15 mouse cellular contexts compared by ENCODE assay signal in the genomic region with DNA sequence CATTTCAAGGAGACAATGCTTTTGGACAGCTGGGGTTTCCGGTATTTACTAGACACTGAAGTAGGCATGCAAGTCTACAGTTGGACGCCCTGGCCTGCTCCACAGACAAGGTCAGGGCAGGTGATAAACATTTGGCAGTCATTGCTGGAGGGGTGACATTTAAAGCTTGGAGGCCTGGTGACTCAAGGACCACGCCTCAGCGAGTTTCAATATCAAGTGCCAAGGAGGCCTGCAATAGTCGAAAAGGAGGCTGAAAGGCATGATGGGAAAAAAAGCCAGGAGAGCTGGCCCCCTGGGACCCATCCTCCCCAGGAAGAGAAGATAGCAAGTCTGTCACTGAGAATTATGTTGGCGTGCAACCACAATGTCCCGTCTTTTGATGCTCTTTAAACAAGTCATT. TPM values are rescaled to one million over a fixed set of nuclear protein-coding genes. Genes with fewer than 3 reads are reported as not detected.
DNase-seq lines count a peak whose midpoint lies in the region; ATAC-seq and TF ChIP-seq lines count a peak whose summit lies in the region.
"Had no signal": no experiment of that assay in that cellular context is flagged by ENCODE, and none has a peak within 500 bp of the region (broad histone marks: within the 10 kb centered on the region; RNA-seq: fewer than 3 reads in every experiment).

No protein-coding gene starts in this region.

- no peaks in the 10 kb centered on the region for H3K36me3 ChIP-seq in kidney, adult 2 months (ENCODE audit: control insufficient read depth, insufficient read depth, low read length)
- H3K36me3 ChIP-seq: embryonic facial prominence, embryonic 15.5 days; hindbrain, embryonic 10.5 days had no signal

- H3K4me1 ChIP-seq in kidney, adult 2 months (ENCODE audit: control insufficient read depth, insufficient read depth, low read length) = peaks cover 20% of the 10 kb centered on the region

- TF ChIP-seq POLR2A in kidney, adult 2 months (IDR thresholded peaks at IDR 0.05; ENCODE audit: low read depth, low read length) = no peak

- H3K27me3 ChIP-seq in kidney, adult 2 months (replicated peaks; ENCODE audit: control insufficient read depth, insufficient read depth, low read length) = no peaks in the 10 kb centered on the region
- H3K27me3 ChIP-seq: embryonic facial prominence, embryonic 15.5 days had no signal

- peak overlapping the region; percentile 70 for H3K27ac ChIP-seq in gastrocnemius, adult 2 months
- H3K27ac ChIP-seq in kidney, adult 2 months (ENCODE audit: insufficient read depth, low read depth, low read length) = no peak overlapping the region
- H3K27ac ChIP-seq: embryonic facial prominence, embryonic 15.5 days; heart, adult 2 months; hindbrain, embryonic 10.5 days; stomach, postnatal 0 days had no signal

- peak; percentile 67 for DNase-seq in gastrocnemius, adult 2 months
- no peak for DNase-seq in gastrocnemius, postnatal 36 days
- peak; percentile 47 for DNase-seq in kidney, adult 2 months
- DNase-seq in kidney, postnatal 4 days = no peak
- peak; percentile 53 to 67 for DNase-seq in adrenal gland, postnatal 36 days
- peak; percentile 64 for DNase-seq in skeletal muscle tissue, adult 2 months (ENCODE audit: low read depth, low spot score)
- DNase-seq: cerebellum, adult 9-10 months; embryo, embryonic 11 days; left cerebral cortex, postnatal 4 days; lung, adult 18-20 months had no signal

- H3K4me3 ChIP-seq in gastrocnemius, adult 2 months = no peak overlapping the region
- H3K4me3 ChIP-seq in kidney, adult 2 months (ENCODE audit: insufficient read depth, low read depth, low read length) = no peak overlapping the region
- H3K4me3 ChIP-seq: embryonic facial prominence, embryonic 15.5 days; heart, adult 2 months; hindbrain, embryonic 10.5 days had no signal

- 52% methylated on average over 7 of the region's 7 CpGs for WGBS in kidney, adult 2 months

- intact Hi-C loops in gastrocnemius, adult 2 months (cut with DNase I) = loop anchor here (2.0 kb wide), 1 partner anchor 52 kb away; no protein-coding TSS in a partner anchor
- intact Hi-C loops in gastrocnemius, postnatal 36 days (cut with DNase I) = no loop called here

- no peak for TF ChIP-seq CTCF in gastrocnemius, adult 2 months (IDR thresholded peaks at IDR 0.05)
- no peak for TF ChIP-seq CTCF in kidney, adult 2 months (conservative IDR thresholded peaks at IDR 0.05; ENCODE audit: insufficient read depth, insufficient read length, low read depth, low read length)

- ATAC-seq in inflammation-experienced regulatory T-cells, adult 6 months = no peak

RNA-seq across cellular contexts. Expression of a gene that starts 26.5 kb away (rescaled TPM):
- 10 to 100 TPM; 58.2 to 76.0 TPM for total RNA-seq in gastrocnemius, adult 2 months (2021)
- total RNA-seq in gastrocnemius, postnatal 36 days (2021) = 10 to 100 TPM; 44.4 to 46.8 TPM
- polyA plus RNA-seq in kidney, adult 2 months (2012; rRNA removed) = 58.0 and 62.1 TPM in 2 replicates
- 100 to 1,000 TPM; 103 to 122 TPM for total RNA-seq in adrenal gland, postnatal 36 days (2021)
- polyA plus RNA-seq in inflammation-experienced regulatory T-cells, adult 6 months (2017; shearing (Covaris generic)) = 10 to 100 TPM; 17.4 to 35.2 (median 18.9) TPM

RNA-seq across cellular contexts. Expression of a gene that starts 43.3 kb away (rescaled TPM):
- total RNA-seq in gastrocnemius, adult 2 months (2021) = 10 to 100 TPM; 31.7 to 37.5 TPM
- 10 to 100 TPM; 31.7 to 38.2 TPM for total RNA-seq in gastrocnemius, postnatal 36 days (2021)
- polyA plus RNA-seq in kidney, adult 2 months (2012; rRNA removed) = 9.1 and 10.1 TPM in 2 replicates
- total RNA-seq in adrenal gland, postnatal 36 days (2021) = 10 to 100 TPM; 19.4 to 19.6 TPM
- polyA plus RNA-seq in inflammation-experienced regulatory T-cells, adult 6 months (2017; shearing (Covaris generic)) = 100 to 1,000 TPM in 1 of 3 experiments, 10 to 100 TPM in 2; 73.0 to 117 (median 87.5) TPM

RNA-seq across cellular contexts. Expression of a gene that starts 59.2 kb away (rescaled TPM):
- total RNA-seq in gastrocnemius, adult 2 months (2021) = 1 to 10 TPM in 1 of 2 experiments, under 1 TPM in 1; 0.59 to 2.5 TPM
- total RNA-seq in gastrocnemius, postnatal 36 days (2021) = 1 to 10 TPM in 1 of 2 experiments, under 1 TPM in 1; 0.84 to 1.3 TPM
- polyA plus RNA-seq in kidney, adult 2 months (2012; rRNA removed) = 0.09 and 0.24 TPM in 2 replicates
- total RNA-seq in adrenal gland, postnatal 36 days (2021) = 1 to 10 TPM; 1.9 to 2.5 TPM
- polyA plus RNA-seq in inflammation-experienced regulatory T-cells, adult 6 months (2017; shearing (Covaris generic)) = under 1 TPM; 0.35 to 0.91 (median 0.64) TPM

Comparison
In these comparisons a context has a peak if more than half of its experiments do, and no peak if none do; other contexts are left out.
1. DNase-seq: peak in gastrocnemius, adult 2 months (single experiment), kidney, adult 2 months (single experiment), adrenal gland, postnatal 36 days (2 of 2) and skeletal muscle tissue, adult 2 months (single experiment); none in gastrocnemius, postnatal 36 days (0 of 2) and kidney, postnatal 4 days (0 of 2).